Mouse (Mus musculus) bone marrow, adult 2 months (tissue): Measurements from ENCODE around the gene Amz2.

Source experiments
- CTCF ChIP-seq: fragments of 200-500 bp; IDR thresholded peaks from 2 replicates; pipeline ENCODE4 v1.5.1; 2011; ENCODE audit warnings: low read length, control low read depth; ENCODE audit not compliant: control insufficient read depth, insufficient read depth
- POLR2A ChIP-seq: fragments of 200-500 bp; IDR thresholded peaks from 2 replicates; pipeline ENCODE4 v1.6.1; 2011; ENCODE audit warnings: low read depth, mild to moderate bottlenecking, control low read depth, low read length, borderline replicate concordance; ENCODE audit not compliant: control insufficient read depth

DNA sequence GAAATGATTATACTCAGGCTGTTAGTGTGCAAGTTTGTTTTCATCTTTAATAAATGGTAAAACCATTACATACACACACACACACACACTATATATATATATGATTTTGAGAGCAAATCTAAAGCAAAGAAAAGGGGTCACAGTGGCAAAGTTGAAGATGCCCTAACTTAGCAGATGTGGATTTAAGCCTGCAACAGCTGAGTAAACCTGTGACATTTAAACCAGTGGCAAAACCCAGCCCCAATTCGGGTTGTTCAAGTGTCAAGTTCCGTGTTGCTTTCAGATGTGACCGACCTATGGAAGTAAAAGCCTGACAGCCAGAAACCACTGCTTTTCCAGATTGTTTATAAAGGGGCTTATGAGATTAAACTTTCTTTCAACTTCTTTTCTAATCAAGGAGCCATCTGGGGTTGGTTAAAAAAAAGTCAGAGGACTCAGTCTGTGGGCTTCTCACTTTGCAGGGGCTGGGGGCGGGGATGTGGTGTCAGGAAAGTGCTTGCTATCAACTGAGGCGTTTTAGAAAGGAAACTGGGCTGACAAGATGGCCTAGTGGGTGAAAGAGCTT is 16.5 kb downstream of the Amz2 start:
- TF ChIP-seq CTCF (no peak), POLR2A (no peak)
